Mouse (Mus musculus): ENCODE measurements around the gene Synm. TPM values are rescaled to one million over a fixed set of nuclear protein-coding genes. Genes with fewer than 3 reads are reported as not detected.

The Synm gene
- polyA plus RNA-seq, 2 experiments: 0.58 to 1.2 TPM

DNA sequence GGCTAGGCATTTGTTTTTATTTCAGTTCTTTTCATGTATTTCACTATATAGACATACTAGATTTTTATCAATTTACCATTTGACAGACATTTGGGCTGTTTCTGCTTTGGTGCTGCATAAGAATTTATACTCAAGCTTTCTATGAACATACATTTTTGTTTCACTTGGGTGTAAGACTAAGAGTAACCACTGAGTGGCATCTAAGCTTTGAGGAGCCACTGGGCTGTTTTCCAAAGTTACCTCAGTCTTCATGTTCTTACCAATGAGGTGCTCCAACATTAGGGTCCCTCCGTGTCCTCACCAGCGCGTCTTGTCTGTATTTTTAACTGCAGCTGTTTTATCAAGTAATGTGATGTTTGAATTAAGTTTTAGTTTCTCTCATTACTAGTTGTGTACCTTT lies 73.0 kb downstream of the Synm start:
- DNase-seq (ENCODE audit: low spot score) (peak; percentile 26), ATAC-seq (ENCODE audit: low FRiP score, low read depth) (no peak)
- WGBS: 97% methylated on average over 3 of the region's 3 CpGs
- H3K27ac ChIP-seq (replicated peaks; ENCODE audit: low read depth, low read length): no peak overlapping the region
- no peak overlapping the region for H3K4me3 ChIP-seq (replicated peaks; ENCODE audit: low read length)
- H3K4me2 ChIP-seq (replicated peaks; ENCODE audit: low read depth, low read length, severe bottlenecking): no peak overlapping the region
- no peaks in the 10 kb centered on the region for H3K27me3 ChIP-seq (ENCODE audit: control insufficient read depth, insufficient read depth, low read length)
- no peaks in the 10 kb centered on the region for H3K4me1 ChIP-seq (ENCODE audit: control insufficient read depth, insufficient read depth, low read length)
- H3K9me3 ChIP-seq (ENCODE audit: control insufficient read depth, low read length): no peaks in the 10 kb centered on the region
- H3K9ac ChIP-seq (ENCODE audit: low read depth, low read length, severe bottlenecking): no peak overlapping the region
- TF ChIP-seq POLR2A (IDR thresholded peaks at IDR 0.05; ENCODE audit: borderline replicate concordance, extremely low read depth, insufficient read depth, insufficient read length): no peak
- peaks cover 44% of the 10 kb centered on the region for H3K36me3 ChIP-seq (ENCODE audit: control insufficient read depth, insufficient read depth, low read length)

DNA sequence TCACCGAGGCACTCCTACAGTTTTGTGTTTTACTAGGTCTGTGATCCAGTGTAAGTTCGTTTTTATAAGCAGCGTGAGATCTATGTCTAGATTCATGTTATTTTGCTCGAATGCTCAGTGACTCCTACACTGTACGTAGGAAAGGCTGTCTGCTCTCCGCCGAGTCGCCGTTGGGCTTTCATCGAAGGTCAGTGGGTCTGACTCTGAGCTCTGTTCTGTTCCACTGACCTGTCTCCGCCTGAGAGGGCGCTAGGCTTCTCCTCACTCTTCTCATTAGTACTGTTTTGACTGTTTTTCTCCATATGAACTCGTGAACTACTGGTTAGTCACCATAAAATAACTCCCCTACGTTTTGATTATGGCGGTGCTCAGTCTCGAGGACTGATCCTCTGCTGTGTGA lies 76.5 kb downstream of the Synm start:
- no peak overlapping the region for H3K4me3 ChIP-seq (replicated peaks; ENCODE audit: low read length)
- H3K27me3 ChIP-seq (ENCODE audit: control insufficient read depth, insufficient read depth, low read length): no peaks in the 10 kb centered on the region
- no peaks in the 10 kb centered on the region for H3K9me3 ChIP-seq (ENCODE audit: control insufficient read depth, low read length)
- 85% methylated on average over 16 of the region's 16 CpGs for WGBS
- H3K4me2 ChIP-seq (replicated peaks; ENCODE audit: low read depth, low read length, severe bottlenecking): no peak overlapping the region
- TF ChIP-seq POLR2A (IDR thresholded peaks at IDR 0.05; ENCODE audit: borderline replicate concordance, extremely low read depth, insufficient read depth, insufficient read length): no peak
- no peak overlapping the region for H3K27ac ChIP-seq (replicated peaks; ENCODE audit: low read depth, low read length)
- ATAC-seq (ENCODE audit: low FRiP score, low read depth): no peak
- DNase-seq (ENCODE audit: low spot score): no peak
- no peak overlapping the region for H3K9ac ChIP-seq (ENCODE audit: low read depth, low read length, severe bottlenecking)
- H3K4me1 ChIP-seq (ENCODE audit: control insufficient read depth, insufficient read depth, low read length): no peaks in the 10 kb centered on the region
- peaks cover 58% of the 10 kb centered on the region for H3K36me3 ChIP-seq (ENCODE audit: control insufficient read depth, insufficient read depth, low read length)

DNA sequence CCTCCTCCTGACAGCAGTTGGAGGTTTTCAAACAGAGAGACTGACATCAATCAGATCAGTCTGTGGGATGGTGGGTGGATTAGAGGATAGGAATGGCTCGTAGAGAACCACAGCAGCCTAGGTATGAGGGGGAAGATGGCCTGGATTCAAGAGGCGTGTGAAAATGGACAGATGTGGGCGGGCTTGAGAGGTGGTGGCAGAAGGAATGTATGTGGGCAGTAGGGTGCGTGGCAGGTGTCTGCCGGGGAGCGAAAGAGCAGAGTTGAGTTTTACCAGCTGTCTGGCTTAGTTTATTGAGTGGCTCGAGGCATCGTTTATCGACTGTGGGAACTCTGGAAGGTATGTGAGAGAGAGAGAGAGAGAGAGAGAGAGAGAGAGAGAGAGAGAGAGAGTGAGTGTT lies 78.5 kb downstream of the Synm start:
- Histone ChIP-seq H3K9ac (ENCODE audit: low read depth, low read length, severe bottlenecking) (no peak overlapping the region), H3K27ac (replicated peaks; ENCODE audit: low read depth, low read length) (no peak overlapping the region), H3K9me3 (ENCODE audit: control insufficient read depth, low read length) (no peaks in the 10 kb centered on the region), H3K4me3 (replicated peaks; ENCODE audit: low read length) (no peak overlapping the region), H3K36me3 (ENCODE audit: control insufficient read depth, insufficient read depth, low read length) (peaks cover 65% of the 10 kb centered on the region), H3K4me2 (replicated peaks; ENCODE audit: low read depth, low read length, severe bottlenecking) (no peak overlapping the region), H3K27me3 (ENCODE audit: control insufficient read depth, insufficient read depth, low read length) (no peaks in the 10 kb centered on the region), H3K4me1 (ENCODE audit: control insufficient read depth, insufficient read depth, low read length) (no peaks in the 10 kb centered on the region)
- DNase-seq (ENCODE audit: low spot score) (no peak), ATAC-seq (ENCODE audit: low FRiP score, low read depth) (no peak)
- 39% methylated on average over 9 of the region's 9 CpGs for WGBS
- TF ChIP-seq POLR2A (IDR thresholded peaks at IDR 0.05; ENCODE audit: borderline replicate concordance, extremely low read depth, insufficient read depth, insufficient read length): no peak

Small RNAs within 50 kb of the gene (microRNA-seq; reads per million reads assigned to microRNA genes)
- not detected for gene Gm23844

Other genes with a start within 250 kb of the Synm start
- 26.3 and 38.2 TPM in 2 replicates for gene Lrrc28, start 114.5 kb downstream of the Synm start, polyA plus RNA-seq (2012; rRNA removed)
- 22.1 and 27.3 TPM in 2 replicates for gene Lrrc28, start 114.5 kb downstream of the Synm start, polyA plus RNA-seq (2014; fragmentation: Nextera tagmentation; extraction: Ambion mirVana)
- gene Ttc23, start 112.3 kb downstream of the Synm start, polyA plus RNA-seq (2012; rRNA removed): 32.9 and 33.4 TPM in 2 replicates
- gene Ttc23, start 112.3 kb downstream of the Synm start, polyA plus RNA-seq (2014; fragmentation: Nextera tagmentation; extraction: Ambion mirVana): 46.9 and 50.4 TPM in 2 replicates
- gene Igf1r, start 193.1 kb upstream of the Synm start, polyA plus RNA-seq (2012; rRNA removed): 34.6 and 41.1 TPM in 2 replicates
- gene Igf1r, start 193.1 kb upstream of the Synm start, polyA plus RNA-seq (2014; fragmentation: Nextera tagmentation; extraction: Ambion mirVana): 22.5 and 26.9 TPM in 2 replicates

Data from limb, embryonic 14.5 days (tissue).